Mouse (Mus musculus): ENCODE data around the gene Fndc4.

Fndc4 gene

GRCm38 (mm10) chr5:31295606-31296141, at the start of gene Fndc4:
TSS of gene Fndc4 (minus strand) at chr5:31296080.
- ATAC-seq (ENCODE audit: low TSS enrichment): peak; percentile 55; the same call in 1 of the 2 replicates

GRCm38 (mm10) chr5:31328255-31328654, 32.4 kb upstream of the Fndc4 start:
- peak; percentile 67; the same call in 1 of the 2 replicates for ATAC-seq (ENCODE audit: low TSS enrichment)

- no peak for ATAC-seq (ENCODE audit: low TSS enrichment)
Measured at GRCm38 (mm10) chr5:31326850-31327249, 31.0 kb upstream of the Fndc4 start.

- ATAC-seq (ENCODE audit: low TSS enrichment): no peak
Measured at GRCm38 (mm10) chr5:31324085-31324484, 28.2 kb upstream of the Fndc4 start.

GRCm38 (mm10) chr5:31322776-31323175, 26.9 kb upstream of the Fndc4 start:
- ATAC-seq (ENCODE audit: low TSS enrichment): no peak

GRCm38 (mm10) chr5:31312806-31313205, 16.9 kb upstream of the Fndc4 start:
- ATAC-seq (ENCODE audit: low TSS enrichment): no peak

- ATAC-seq (ENCODE audit: low TSS enrichment): peak; percentile 64
Measured at GRCm38 (mm10) chr5:31303093-31303492, 7.2 kb upstream of the Fndc4 start.

GRCm38 (mm10) chr5:31301866-31302265, 6.0 kb upstream of the Fndc4 start:
- ATAC-seq (ENCODE audit: low TSS enrichment): no peak

GRCm38 (mm10) chr5:31298486-31298885, 2.6 kb upstream of the Fndc4 start:
- no peak for ATAC-seq (ENCODE audit: low TSS enrichment)

GRCm38 (mm10) chr5:31297981-31298380, 2.1 kb upstream of the Fndc4 start:
- ATAC-seq (ENCODE audit: low TSS enrichment): no peak

- no peak for ATAC-seq (ENCODE audit: low TSS enrichment)
Measured at GRCm38 (mm10) chr5:31297047-31297757, 1.3 kb upstream of the Fndc4 start, which contains the start of gene Gckr. TSS of gene Gckr (plus strand) at chr5:31297443.

- ATAC-seq (ENCODE audit: low TSS enrichment): no peak
Measured at GRCm38 (mm10) chr5:31294964-31295605, 795 bp downstream of the Fndc4 start.

- no peak; the same call in 1 of the 2 replicates for ATAC-seq (ENCODE audit: low TSS enrichment)
Measured at GRCm38 (mm10) chr5:31291361-31291688, 4.6 kb downstream of the Fndc4 start.

- ATAC-seq (ENCODE audit: low TSS enrichment): peak; percentile 88
Measured at GRCm38 (mm10) chr5:31290521-31291360, 5.1 kb downstream of the Fndc4 start, which contains the start of gene Ift172. TSS of gene Ift172 (minus strand) at chr5:31291116.

- ATAC-seq (ENCODE audit: low TSS enrichment): no peak
Measured at GRCm38 (mm10) chr5:31289626-31290230, 6.2 kb downstream of the Fndc4 start.

GRCm38 (mm10) chr5:31288655-31289054, 7.2 kb downstream of the Fndc4 start:
- ATAC-seq (ENCODE audit: low TSS enrichment): no peak

- no peak for ATAC-seq (ENCODE audit: low TSS enrichment)
Measured at GRCm38 (mm10) chr5:31288225-31288624, 7.7 kb downstream of the Fndc4 start.

- no peak for ATAC-seq (ENCODE audit: low TSS enrichment)
Measured at GRCm38 (mm10) chr5:31279245-31279988, 16.5 kb downstream of the Fndc4 start.

- ATAC-seq (ENCODE audit: low TSS enrichment): peak; percentile 89
Measured at GRCm38 (mm10) chr5:31273018-31273417, 22.9 kb downstream of the Fndc4 start.

GRCm38 (mm10) chr5:31267686-31268085, 28.2 kb downstream of the Fndc4 start:
- ATAC-seq (ENCODE audit: low TSS enrichment): no peak

- ATAC-seq (ENCODE audit: low TSS enrichment): no peak
Measured at GRCm38 (mm10) chr5:31266101-31266500, 29.8 kb downstream of the Fndc4 start.
